Mouse (Mus musculus): ENCODE data around the gene Cpsf7. TPM values are rescaled to one million over a fixed set of nuclear protein-coding genes. Genes with fewer than 3 reads are reported as not detected.

Cpsf7 gene
- total and polyA plus RNA-seq, 3 experiments: 25.6 to 48.8 (median 28.8) TPM

GRCm38 (mm10) chr19:10562351-10562750 lies 37.3 kb downstream of the Cpsf7 start:
- dilution Hi-C loops (cut with MboI; ENCODE audit: extremely low pct_ligation_motif_present, extremely low pct_unique_long_range_greater_than_20kb, low sequenced_read_pairs): no loop called here
- H3K9me3 ChIP-seq (replicated peaks; ENCODE audit: low read length): no peaks in the 10 kb centered on the region
- H3K36me3 ChIP-seq (replicated peaks in 1 of 2; ENCODE audit: control insufficient read depth in 1 of 2, insufficient read depth in 1 of 2, low read length in 1 of 2): peaks cover 0 to under 1% of the 10 kb centered on the region in 2 experiments
- H3K9ac ChIP-seq (ENCODE audit: insufficient read depth, low read depth): no peak overlapping the region
- peaks cover 0 to 8% of the 10 kb centered on the region in 2 experiments; a peak in 2 of 4 replicates for H3K4me1 ChIP-seq (ENCODE audit: control insufficient read depth in 1 of 2, insufficient read depth in 2 of 2)
- H3K4me2 ChIP-seq (ENCODE audit: insufficient read depth, low read depth, poor library complexity, severe bottlenecking): no peak overlapping the region
- H3K27me3 ChIP-seq (replicated peaks): no peaks in the 10 kb centered on the region
- TF ChIP-seq E2F4 (IDR thresholded peaks at IDR 0.05; ENCODE audit: insufficient replicate concordance, low read depth, low read length): no peak
- TF ChIP-seq ETS1 (conservative IDR thresholded peaks at IDR 0.05; ENCODE audit: low read depth, low read length): no peak
- TF ChIP-seq ZNF384 (IDR thresholded peaks at IDR 0.05; ENCODE audit: low read depth, low read length): no peak
- no peak for TF ChIP-seq ZC3H11A (IDR thresholded peaks at IDR 0.05; ENCODE audit: low read depth, low read length)
- no peak for TF ChIP-seq JUN (IDR thresholded peaks at IDR 0.05; ENCODE audit: insufficient read depth, low read depth, low read length)
- no peak for TF ChIP-seq MYC (IDR thresholded peaks at IDR 0.05; ENCODE audit: low read depth, low read length)
- no peak for TF ChIP-seq NRF1 (IDR thresholded peaks at IDR 0.05; ENCODE audit: low read depth, low read length)
- TF ChIP-seq MAFK (IDR thresholded peaks at IDR 0.05; ENCODE audit: insufficient replicate concordance, low read length): no peak
- TF ChIP-seq MXI1 (IDR thresholded peaks at IDR 0.05; ENCODE audit: low read depth, low read length): no peak
- no peak for TF ChIP-seq MAZ (IDR thresholded peaks at IDR 0.05; ENCODE audit: low read depth, low read length)
- no peak for TF ChIP-seq SIN3A (IDR thresholded peaks at IDR 0.05; ENCODE audit: low read length)
- no peak for TF ChIP-seq JUND (conservative IDR thresholded peaks at IDR 0.05; ENCODE audit: low read depth, low read length)
- TF ChIP-seq RCOR1 (conservative IDR thresholded peaks at IDR 0.05; ENCODE audit: low read depth, low read length): no peak
- DNase-seq (ENCODE audit: extremely low read depth): no peak
- H3K27ac ChIP-seq (ENCODE audit: insufficient read depth, low read depth): no peak overlapping the region
- no peak overlapping the region for H3K4me3 ChIP-seq (replicated peaks in 1 of 3; ENCODE audit: low read depth in 2 of 3, low read length in 2 of 3, poor library complexity in 1 of 3)
- no peaks in the 10 kb centered on the region for H3K79me2 ChIP-seq (replicated peaks; ENCODE audit: control insufficient read depth, extremely low read depth, insufficient read depth, poor library complexity, severe bottlenecking)
- in situ Hi-C loops (cut with MboI; ENCODE audit: low pct_ligation_motif_present, low pct_unique_long_range_greater_than_20kb, low sequenced_read_pairs): loop anchor here (5.0 kb wide), 1 partner anchor 40 kb away; no protein-coding TSS in a partner anchor

GRCm38 (mm10) chr19:10564278-10564677 lies 39.2 kb downstream of the Cpsf7 start:
- H3K9ac ChIP-seq (ENCODE audit: insufficient read depth, low read depth): no peak overlapping the region
- no peak for TF ChIP-seq KAT2A (IDR thresholded peaks at IDR 0.05; ENCODE audit: insufficient replicate concordance, low read length)
- TF ChIP-seq MAZ (IDR thresholded peaks at IDR 0.05; ENCODE audit: low read depth, low read length): no peak
- no peak for TF ChIP-seq USF1 (IDR thresholded peaks at IDR 0.05; ENCODE audit: low read depth, low read length)
- no peak for TF ChIP-seq PAX5 (IDR thresholded peaks at IDR 0.05; ENCODE audit: low read length)
- TF ChIP-seq RCOR1 (conservative IDR thresholded peaks at IDR 0.05; ENCODE audit: low read depth, low read length): no peak
- no peak for TF ChIP-seq EP300 (IDR thresholded peaks at IDR 0.05; ENCODE audit: low read length)
- no peak for TF ChIP-seq MAFK (IDR thresholded peaks at IDR 0.05; ENCODE audit: insufficient replicate concordance, low read length)
- TF ChIP-seq MAX (IDR thresholded peaks at IDR 0.05; ENCODE audit: low read length): no peak
- TF ChIP-seq POLR2A (IDR thresholded peaks at IDR 0.05; ENCODE audit: low read depth, low read length): no peak
- TF ChIP-seq JUND (conservative IDR thresholded peaks at IDR 0.05; ENCODE audit: low read depth, low read length): no peak
- H3K4me2 ChIP-seq (ENCODE audit: insufficient read depth, low read depth, poor library complexity, severe bottlenecking): no peak overlapping the region
- in situ Hi-C loops (cut with MboI; ENCODE audit: low pct_ligation_motif_present, low pct_unique_long_range_greater_than_20kb, low sequenced_read_pairs) (loop anchor here (5.0 kb wide), 1 partner anchor 38 kb away; no protein-coding TSS in a partner anchor), dilution Hi-C loops (cut with MboI; ENCODE audit: extremely low pct_ligation_motif_present, extremely low pct_unique_long_range_greater_than_20kb, low sequenced_read_pairs) (no loop called here)
- no peaks in the 10 kb centered on the region for H3K9me3 ChIP-seq (replicated peaks; ENCODE audit: low read length)
- no peaks in the 10 kb centered on the region for H3K27me3 ChIP-seq (replicated peaks)
- H3K36me3 ChIP-seq (replicated peaks in 1 of 2; ENCODE audit: control insufficient read depth in 1 of 2, insufficient read depth in 1 of 2, low read length in 1 of 2): peaks cover 0 to 11% of the 10 kb centered on the region in 2 experiments
- no peak overlapping the region for H3K27ac ChIP-seq (ENCODE audit: insufficient read depth, low read depth)
- DNase-seq (ENCODE audit: extremely low read depth): no peak
- no peak overlapping the region for H3K4me3 ChIP-seq (replicated peaks in 1 of 3; ENCODE audit: low read depth in 2 of 3, low read length in 2 of 3, poor library complexity in 1 of 3)
- H3K79me2 ChIP-seq (replicated peaks; ENCODE audit: control insufficient read depth, extremely low read depth, insufficient read depth, poor library complexity, severe bottlenecking): no peaks in the 10 kb centered on the region
- peaks cover 0 to 8% of the 10 kb centered on the region in 2 experiments; a peak in 2 of 4 replicates for H3K4me1 ChIP-seq (ENCODE audit: control insufficient read depth in 1 of 2, insufficient read depth in 2 of 2)

All from CH12.LX (cell line).